Mouse (Mus musculus): ENCODE results near the gene Gm1123.

DNA sequence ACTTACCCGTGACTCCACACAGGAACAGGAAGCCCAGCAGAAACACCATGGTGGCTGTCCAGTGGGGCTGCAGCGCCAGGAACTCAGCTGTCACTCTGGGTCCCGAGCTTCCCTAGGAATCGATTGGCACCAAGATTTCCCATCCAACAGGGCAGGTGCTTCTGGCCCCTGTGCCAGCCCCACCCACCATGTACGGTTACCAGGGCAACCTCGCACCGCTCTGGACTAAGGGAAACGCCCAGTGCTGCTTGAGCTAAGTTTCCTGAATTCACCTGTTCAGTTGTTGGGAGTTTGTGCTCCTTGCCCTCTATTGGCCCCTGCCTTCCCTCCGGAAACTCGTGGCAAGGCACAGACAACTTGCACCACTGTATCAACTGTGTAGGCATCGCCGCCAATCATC lies at the start of gene Gm1123:
- TF ChIP-seq GATA1 (IDR thresholded peaks at IDR 0.05; ENCODE audit: borderline replicate concordance, low read length) (no peak), CTCF (IDR thresholded peaks at IDR 0.05; ENCODE audit: low read depth, low read length) (no peak)
